Mouse (Mus musculus) left cerebral cortex, adult 8-10 months (tissue): ENCODE results near the gene Vps13c. TPM values are rescaled to one million over a fixed set of nuclear protein-coding genes. Genes with fewer than 3 reads are reported as not detected.

Experiments used
- DNase-seq, 2 experiments: peaks; one replicate each; pipeline ENCODE4 v3.0.0; 2022; ENCODE audit warnings: low spot score in 2 of 2
- total RNA-seq, 4 experiments: library from RNA; stranded (reverse); gene quantifications; 2 replicates each; pipeline ENCODE4 v1.2.4; 2022

The Vps13c gene
- 10 to 100 TPM; 70.6 to 84.9 (median 73.6) TPM for total RNA-seq

DNA sequence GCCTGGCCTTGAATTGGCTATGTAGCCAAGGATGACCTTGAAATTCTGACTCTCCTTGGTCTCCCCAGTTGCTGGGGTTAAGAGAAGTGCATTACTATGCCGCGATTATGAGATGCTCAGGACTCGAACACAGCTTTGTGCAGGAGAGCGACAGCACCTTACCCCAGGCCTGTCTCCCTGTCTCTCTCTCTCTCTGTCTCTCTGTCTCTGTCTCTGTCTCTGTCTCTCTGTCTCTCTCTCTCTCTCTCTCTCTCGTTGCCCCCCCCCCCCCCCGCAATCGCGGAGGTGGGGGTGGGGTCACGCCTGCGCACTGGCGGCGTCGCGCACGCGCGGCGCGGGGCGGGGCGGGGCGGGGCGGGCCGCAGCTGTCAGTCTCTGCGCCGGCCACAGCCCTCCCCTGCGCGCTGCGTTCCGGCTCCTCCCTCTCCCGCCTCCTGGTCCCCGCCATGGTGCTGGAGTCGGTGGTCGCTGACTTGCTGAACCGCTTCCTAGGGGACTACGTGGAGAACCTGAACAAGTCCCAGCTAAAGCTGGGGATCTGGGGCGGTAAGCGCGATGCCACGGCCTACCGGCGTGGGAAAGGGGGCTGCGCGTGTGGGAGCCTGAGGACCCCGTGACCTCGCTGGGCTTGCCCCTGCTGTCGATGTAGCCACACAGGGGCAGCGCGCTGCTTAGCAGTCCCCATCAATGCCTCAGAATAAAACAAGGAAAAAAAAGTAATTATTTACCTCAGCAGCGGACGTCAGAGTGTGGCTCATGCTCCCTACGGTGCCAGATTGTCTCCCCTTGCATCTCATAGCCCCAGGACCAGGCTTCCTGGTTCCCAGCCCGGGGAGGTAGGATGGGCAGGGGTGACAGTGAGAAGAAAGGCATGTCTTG, at the start of gene Vps13c:
Gene Vps13c (plus strand): TSS at position 416 of the 879 bp plus-strand sequence.
- peak; percentile 62 to 75 for DNase-seq

DNA sequence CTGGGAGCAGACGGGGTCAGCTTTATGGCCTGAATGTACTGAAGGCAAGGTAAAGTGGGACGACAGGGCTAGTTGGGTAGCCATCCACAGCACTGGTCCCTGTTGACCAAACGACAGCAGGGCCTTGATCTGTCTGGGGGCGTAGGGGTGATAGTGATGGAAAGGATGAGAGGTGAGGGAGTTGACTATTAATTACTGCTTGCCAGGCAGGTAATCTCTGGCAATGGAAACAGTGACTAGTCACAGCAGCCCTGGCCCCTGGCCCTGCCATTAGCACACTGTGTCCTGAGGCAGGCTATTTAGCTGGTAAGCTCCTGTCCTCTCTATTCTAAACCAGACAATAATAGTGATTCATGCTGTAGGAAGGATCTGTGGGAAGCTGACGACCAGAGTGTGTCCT, 47.8 kb upstream of the Vps13c start:
- no peak for DNase-seq

DNA sequence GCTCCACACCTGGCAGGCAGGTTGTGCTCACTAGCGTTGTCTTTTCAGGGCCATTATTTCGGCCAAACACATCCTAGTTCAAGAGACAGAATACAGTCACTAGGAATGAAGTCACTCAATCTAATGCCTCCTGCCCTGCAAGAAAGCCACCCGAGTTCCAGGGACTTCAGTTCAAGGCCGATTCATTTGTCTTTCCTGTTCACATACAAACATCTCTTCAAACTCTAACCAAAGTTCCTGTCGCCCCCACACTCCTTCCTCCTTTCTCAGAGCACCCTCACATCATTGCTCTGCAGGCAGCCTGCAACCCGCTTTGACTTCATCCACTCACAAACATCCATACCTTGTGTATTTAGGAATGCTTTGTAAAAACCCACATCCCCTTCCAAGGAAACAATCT, 46.7 kb upstream of the Vps13c start:
- DNase-seq = no peak

DNA sequence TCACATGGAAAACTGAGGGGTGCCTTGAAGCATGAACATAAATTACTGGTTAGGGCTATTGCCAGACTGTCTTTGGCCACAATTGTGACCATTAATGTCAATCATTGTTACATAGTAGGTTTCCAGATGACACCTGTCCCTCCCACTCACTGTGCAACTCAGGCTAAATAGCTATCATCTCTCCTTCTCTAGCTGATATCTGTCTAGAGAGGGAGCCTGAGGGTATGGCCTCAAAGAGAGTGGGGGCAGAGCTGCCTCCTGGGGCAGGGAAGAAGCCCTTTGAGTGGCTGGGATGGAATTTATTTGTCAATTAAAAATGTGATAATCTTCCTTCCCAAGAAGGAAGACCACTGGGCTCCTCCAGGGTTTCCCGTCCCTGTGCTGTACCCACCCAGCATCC, 46.0 kb upstream of the Vps13c start:
- DNase-seq = no peak

DNA sequence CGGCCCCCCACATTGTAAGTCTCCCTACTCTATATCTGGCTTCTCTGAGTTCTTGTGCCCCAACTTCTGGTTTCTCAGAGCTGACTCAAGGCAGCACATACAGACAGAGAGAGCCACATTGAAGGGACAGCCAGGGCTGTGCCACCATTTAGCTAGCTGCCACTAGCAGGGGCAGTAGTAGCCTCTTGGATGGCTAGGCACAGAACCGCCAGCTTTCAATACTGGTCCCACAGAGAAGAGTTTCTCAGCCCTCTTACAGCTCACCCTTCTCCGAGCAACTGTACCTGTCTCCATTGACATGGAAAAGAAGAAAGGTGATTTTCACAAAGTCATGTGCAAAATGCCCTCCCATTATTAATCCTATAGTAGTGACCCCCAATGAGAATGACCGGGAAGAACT, 45.5 kb upstream of the Vps13c start:
- no peak for DNase-seq

DNA sequence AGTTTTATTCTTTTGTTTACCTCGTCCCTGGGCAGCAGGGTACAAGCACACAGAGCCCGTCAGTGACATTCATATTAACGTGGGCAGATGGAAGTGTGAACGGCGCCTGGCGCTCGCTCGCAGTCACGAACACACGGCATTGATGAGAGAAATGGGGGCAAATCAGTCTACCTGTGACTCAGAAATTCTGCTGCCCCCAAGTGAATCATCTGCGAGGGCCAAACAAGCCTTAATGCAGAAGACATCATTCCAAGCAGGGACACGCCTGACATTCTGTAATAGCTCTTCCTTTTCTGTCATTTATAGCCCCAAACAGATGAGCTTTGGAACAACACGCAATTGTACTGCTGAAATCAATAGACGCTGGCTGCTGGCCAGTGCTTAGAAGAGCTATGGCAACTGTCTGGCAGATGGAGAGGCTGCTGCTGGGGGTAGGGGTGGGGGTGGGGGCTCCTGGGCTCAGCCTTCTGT, 45.0 kb upstream of the Vps13c start:
- DNase-seq = peak; percentile 12 to 60

DNA sequence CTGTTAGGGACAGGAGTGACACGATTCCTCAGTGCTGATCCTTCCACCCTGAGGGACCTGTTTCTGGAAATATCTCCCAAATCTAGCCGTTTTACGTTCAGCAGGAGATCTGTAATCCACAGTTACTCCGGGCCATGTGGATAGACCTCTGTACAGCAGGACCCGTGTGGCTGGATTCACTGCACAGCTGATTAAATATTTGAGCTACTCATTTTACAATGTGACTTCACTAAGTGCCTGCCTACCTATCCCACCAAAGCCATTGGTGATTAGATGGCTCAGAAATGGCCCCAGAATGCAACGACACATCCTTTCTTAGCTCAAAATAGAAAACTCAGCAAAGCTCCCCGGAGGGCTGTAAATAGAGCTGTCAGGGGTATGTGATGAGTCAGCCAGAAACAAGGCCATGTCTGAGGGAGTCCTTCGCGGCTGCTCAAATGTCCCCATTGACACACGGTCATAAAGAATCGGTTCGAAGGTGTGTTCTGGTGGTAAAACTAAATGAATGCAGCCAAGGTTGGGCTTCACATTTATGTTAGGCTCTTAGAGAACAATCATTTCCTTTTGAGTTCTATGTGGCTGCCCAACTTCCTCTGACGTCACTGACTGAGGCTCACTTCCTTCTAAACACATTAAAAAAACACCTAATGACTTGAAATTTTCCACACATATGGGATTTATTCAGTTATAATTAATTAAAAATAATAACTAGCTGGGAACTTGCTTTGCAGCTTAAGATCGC, 40.9 kb upstream of the Vps13c start:
- no peak for DNase-seq

DNA sequence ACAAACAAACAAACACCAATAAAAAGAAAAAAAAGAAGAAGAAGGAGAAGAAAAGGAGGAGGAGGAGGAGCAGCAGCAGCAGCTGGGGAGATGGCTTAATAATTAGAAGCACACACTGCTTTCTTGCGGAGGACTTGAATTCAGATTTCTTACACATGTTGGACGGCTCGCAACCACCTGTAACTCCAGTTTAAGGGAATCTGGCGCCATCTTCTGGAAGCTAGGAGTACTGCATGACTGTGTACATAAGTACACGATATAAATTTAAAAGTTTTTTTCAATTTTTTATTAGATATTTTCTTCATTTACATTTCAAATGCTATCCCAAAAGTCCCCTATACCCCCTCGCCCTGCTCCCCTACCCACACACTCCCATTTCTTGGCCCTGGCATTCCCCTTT, 38.0 kb upstream of the Vps13c start:
- no peak for DNase-seq

DNA sequence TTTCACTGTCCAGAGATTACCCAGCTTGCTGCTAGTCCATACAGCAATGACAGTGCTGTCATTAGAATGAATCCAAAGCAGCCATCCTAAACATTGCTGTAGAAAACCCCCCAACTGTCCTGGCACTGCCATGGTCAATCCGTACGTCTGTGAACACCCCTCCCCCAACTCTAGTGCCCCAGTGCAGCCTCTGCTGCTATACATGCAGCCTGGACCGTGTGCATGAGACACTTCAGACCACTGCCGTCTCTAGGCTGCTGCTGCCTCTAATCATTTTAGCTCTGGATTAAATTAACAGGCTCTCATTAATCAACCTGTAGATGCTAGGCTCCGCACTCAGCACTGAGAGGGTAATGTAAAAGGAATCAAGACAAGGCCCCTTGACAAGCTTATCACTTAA, 33.2 kb upstream of the Vps13c start:
- no peak for DNase-seq

DNA sequence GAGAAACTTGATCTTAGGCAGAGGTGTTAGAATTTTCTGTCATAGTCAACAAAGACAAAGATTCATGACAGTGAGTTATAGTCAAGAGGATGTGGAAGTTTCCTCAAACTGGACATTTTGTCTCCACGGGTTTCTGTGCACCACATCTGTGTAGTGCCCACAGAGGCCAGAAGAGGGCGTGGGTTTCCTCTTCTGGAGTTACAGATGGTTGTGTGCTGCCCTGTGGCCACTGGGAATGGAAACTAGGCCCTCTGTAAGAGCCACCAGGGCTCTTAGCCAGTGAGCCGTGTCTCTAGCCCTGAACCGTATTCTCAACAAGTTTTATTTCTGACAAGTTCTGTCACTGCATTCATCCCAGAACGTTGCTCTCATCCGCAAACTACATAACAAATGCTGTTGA, 29.7 kb upstream of the Vps13c start:
- no peak for DNase-seq

DNA sequence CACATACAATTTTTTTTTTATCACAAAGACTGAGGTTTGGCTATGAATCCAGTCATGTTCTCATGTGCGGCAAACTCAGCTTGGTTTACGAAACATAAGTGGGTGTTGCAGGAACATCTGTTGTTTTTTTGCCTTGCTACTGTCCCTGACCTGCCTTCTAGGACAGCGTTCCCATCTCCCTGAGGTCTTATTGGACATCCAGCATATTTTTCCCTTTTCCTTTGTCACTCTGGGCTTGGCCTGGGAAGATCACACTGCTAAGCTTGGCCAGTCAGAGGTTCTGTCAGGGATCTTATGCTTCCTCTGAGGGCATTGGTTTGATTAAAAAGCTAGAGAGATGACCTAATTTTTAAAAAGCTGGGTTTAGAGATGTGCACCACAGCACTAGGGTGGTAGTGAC, 29.1 kb upstream of the Vps13c start:
- no peak for DNase-seq

DNA sequence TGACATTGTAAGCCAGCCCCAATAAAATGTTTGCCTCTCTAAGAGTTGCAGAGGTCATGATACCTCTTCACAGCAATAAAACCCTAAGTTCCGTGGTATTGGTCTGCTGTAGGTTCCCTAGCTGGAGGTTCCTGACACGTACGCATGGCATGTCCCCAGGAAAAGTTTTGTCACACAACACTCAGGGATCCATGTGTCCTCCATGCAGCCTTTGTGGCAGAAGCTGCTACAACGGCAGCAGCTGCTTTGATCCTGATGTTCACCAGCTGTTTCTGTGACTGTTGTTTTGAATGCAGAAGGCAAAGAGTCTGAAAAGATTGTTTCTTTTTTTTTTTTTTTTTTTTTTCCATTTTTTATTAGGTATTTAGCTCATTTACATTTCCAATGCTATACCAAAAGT, 27.0 kb upstream of the Vps13c start:
- no peak for DNase-seq

DNA sequence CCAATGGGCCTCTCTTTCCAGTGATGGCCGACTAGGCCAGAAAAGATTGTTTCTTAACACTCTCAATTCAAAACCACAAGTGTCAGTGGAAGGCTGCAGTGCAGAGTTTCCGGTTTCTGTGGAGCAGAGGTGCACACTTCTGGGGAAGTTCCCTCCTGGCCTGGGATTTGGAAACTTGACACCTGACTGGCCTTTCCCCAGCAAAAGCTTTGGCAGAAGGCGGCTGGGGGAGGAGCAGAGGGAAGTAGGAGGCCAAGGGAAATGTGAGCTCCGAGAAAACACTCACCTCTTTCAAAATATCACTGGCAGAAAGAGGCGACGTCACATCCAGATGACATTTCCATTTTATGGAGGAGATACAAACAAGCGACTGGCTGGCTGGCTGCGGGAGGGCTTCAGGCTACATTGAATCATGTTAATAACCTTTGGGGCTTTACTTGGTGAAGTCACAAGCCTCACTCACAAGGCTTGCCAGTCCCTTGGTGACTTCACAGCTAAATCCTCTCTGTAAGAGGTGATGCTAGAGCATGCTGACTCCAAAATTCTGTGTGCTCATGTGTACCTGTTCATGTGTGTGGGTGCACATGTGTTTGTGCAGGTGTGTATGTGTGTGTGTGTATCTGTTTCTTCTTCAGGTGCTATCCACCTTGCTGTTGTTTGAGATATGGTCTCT, 26.4 kb upstream of the Vps13c start:
- DNase-seq = no peak

DNA sequence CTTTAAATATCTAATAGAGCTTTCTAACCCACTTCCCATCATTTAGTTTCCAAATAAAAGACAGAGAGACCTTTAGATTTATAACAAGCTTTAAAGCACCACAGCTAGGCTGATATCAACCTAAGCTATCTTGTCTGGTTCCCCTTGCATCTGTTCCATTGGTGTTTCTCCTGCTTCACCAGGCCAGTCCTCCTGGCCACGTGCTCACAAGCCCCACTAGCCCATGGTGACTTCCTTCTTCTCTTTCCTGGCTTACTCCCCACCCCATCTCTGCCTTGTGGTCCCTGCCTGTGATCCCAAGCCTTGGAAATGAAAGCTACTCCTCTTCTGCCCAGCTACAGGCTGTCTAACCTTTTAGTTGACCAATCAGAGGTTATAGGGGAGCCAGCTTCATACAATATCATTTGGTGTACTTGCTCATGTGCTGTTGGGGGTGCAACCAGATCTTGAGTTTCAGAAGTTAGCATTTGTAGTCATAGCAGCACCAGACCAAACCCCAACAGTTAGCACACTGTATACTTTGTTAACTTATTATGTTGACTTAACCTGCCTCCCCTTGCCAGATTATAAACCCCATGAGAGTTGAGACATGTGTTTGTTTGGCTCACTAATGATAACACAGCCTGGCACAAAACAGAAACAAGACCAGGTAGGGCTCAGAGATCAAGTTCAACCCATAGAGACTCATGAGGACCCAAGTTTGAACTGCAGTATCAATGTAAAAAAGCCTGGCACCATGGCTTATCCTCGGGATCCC, 23.8 kb upstream of the Vps13c start:
- DNase-seq = no peak

DNA sequence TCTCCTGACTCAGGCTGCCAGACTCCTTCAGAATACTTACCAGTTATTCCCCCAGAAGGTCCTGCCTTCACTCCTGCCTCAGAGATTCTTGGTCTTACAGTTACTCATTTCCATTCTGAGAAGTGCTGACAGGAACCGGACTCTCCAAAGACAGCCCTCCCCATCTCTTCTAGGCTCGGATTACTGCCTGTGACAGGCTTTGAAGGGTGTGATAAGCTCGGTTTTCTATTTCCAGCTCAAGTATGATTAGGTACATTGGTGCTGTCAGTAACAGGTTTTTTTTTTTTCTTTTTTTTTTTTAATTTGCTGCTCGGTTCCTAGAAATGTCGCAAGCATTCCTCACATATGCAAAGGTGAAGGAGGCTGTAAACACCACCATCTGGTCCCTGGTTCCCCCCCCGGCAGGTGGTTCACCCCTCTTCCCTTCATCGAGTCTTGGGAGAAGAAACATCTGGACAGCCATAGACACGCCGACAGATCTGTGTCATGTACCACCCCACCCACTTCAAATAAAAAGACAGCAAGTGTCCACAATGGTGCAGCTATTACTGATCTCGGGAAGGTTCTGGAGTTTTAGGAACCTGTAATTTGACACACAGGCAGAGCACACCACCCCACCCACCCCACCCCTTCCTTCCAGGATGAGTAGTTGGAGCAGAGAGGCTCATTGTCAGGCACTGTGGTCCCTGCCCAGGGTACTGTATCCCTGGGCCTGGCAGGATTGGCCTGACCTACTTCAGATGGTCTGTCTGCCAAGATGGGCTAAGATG, 22.1 kb upstream of the Vps13c start:
- no peak for DNase-seq

DNA sequence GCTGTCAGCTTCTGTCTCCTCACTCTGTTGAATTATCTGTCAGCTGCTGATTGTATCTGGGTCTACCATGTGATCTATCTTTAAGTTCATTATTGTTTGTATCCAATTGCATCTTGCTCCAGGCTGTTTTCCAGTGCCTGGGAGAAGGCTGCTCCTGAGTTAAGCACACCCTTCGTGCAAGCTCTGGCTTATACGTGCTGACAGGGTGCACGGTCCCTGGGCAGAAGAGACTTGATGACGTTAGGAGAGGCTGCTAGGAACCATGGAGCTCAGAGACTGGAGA, 21.6 kb upstream of the Vps13c start:
- no peak for DNase-seq

DNA sequence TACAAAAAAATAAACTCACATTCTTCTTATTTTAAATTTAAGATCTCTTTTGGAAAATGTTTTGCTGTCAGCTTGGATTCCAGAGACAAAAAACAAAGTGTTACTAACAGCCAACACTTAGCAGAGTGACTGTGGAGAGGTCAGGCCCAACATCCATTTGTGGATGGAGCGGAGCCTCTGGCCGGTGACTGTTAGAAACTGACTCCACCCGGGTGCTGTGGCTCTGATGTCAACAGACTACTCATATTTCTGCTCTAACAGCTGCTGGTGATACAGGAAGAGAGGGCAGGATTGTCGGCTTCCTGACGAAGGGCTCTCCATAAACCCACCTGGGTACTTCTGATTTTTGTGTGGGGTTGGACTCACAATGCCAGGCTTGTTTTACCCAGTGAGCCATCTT, 17.1 kb upstream of the Vps13c start:
- no peak for DNase-seq

DNA sequence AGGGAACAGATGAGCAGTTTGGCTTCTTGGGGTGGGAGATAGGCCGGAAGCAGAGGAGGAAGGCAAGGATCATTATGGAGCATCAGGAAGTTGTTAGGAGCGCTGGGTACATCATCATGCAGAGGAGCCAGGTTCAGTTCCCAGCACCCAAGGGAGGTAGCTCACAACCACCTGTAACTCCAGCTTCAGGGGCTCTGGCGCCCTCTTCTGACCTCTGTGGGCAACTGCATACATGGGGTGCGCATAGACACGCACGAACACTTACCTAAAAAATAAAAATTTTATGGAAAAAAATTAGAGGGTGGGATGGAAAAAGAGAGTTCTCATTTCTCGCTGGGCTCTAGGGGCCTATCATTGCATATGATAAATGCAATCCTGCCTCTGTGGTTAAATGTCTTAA, 14.7 kb upstream of the Vps13c start:
- DNase-seq = no peak

DNA sequence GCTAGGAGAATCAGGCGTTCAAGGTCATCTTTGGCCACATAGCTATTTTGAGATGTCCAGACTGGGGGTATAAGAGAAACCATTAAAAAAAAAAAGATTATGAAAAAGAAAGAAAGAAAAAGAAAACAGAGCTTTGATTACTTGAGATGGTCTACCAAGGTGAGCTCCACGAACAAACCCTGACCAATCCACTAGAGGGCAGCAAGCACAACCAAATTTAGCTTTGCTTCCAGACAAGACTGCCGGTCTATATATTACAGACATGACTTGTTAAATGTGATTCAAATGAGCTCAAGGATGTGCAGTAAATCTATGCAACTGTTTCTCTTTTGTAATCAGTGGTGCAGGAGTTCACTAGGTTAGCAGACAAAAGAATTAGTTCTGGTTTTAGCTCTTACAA, 12.0 kb upstream of the Vps13c start:
- no peak for DNase-seq

DNA sequence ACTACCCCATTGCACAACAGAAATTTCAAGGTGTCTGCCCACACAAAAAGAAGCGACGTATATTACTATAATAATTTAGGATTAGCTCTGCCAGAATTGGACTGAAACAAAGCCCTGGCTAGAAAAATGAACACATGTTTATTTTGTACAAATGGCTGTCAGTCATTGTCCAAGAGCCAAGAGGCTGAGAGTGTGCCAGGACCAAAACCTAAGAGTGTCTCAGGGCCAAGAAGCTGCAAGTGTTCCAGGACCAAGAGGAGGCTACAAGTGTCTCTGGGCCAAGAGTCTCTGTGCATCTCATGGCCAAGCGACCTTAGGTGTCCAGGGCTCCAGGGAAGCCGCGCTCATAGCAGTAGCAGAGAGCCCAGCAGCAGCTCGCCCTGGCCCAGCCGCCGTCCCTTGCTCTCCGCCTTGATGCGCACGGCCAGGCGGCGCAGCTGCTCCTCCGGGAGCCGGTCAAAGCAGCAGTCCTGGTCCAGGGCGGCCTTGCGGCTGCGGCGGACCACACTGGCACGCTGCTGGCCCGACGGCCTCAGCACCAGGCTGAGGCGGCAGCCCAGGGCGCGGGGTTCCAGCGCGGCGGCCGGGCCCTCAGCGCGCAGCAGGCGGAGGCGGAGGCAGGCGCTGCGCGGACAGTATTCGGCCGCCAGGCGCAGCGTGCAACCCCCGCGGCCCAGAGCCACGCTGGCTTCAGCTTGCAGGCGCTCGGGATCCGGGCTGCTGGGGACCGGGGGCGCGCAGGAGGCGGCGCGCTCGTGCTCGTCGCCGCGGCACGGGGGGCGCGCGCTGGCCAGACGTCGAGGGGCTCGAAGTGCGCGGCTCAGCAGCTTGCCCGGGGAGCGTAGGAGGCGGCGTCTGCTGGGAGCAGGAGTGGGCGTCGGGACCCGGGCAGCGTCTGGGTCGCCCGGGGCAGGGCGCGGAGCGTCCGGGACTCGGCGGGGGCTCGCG, 9.5 kb upstream of the Vps13c start:
- peak in 1 of 2 experiments; percentile 35 for DNase-seq
